Mouse (Mus musculus) spleen, postnatal 0 days (tissue): ENCODE results near the gene Pygo1. TPM values are rescaled to one million over a fixed set of nuclear protein-coding genes. Genes with fewer than 3 reads are reported as not detected.

ENCODE experiments used
- polyA plus RNA-seq: library from polyadenylated mRNA; unstranded; fragments of >200 nt; fragmentation: Nextera tagmentation; extraction: Ambion mirVana; gene quantifications from 2 replicates; pipeline ENCODE4 v1.2.1, GENCODE M21; 2015

Pygo1 gene
- polyA plus RNA-seq = 0.70 and 0.99 TPM in 2 replicates

GRCm38 (mm10) chr9:72925021-72925934 is at the start of gene Pygo1:
Gene Pygo1, plus strand, starts transcription at chr9:72925645.

GRCm38 (mm10) chr9:72958521-72959450 is 33.3 kb downstream of the Pygo1 start, which contains the start of the genes Dyx1c1 and Gm44503:
Gene Dyx1c1, plus strand, starts transcription at chr9:72958785.
Gene Gm44503, plus strand, starts transcription at chr9:72958852.

GRCm38 (mm10) chr9:72985250-72986220 is 60.1 kb downstream of the Pygo1 start, which contains the start of the genes Ccpg1os and Ccpg1:
Gene Ccpg1os, minus strand, starts transcription at chr9:72985382.
Gene Ccpg1, plus strand, starts transcription at chr9:72985429.

Other genes starting within 250 kb of the Pygo1 start
- 0.14 and 0.25 TPM in 2 replicates for gene Prtg, start 118.8 kb upstream of the Pygo1 start, polyA plus RNA-seq
- gene Dyx1c1, start 33.1 kb downstream of the Pygo1 start, polyA plus RNA-seq = 0.47 and 0.52 TPM in 2 replicates
- not detected in 2 replicates for gene Gm44503, start 33.2 kb downstream of the Pygo1 start, polyA plus RNA-seq
- 5.4 TPM in 2 replicates for gene Ccpg1os, start 59.7 kb downstream of the Pygo1 start, polyA plus RNA-seq
- gene Ccpg1, start 59.8 kb downstream of the Pygo1 start, polyA plus RNA-seq = 23.4 and 28.8 TPM in 2 replicates
- 5.5 TPM in 2 replicates for gene Pigb, start 114.7 kb downstream of the Pygo1 start, polyA plus RNA-seq
- gene Rab27a, start 119.2 kb downstream of the Pygo1 start, polyA plus RNA-seq = 11.1 and 15.8 TPM in 2 replicates
- 0.20 and 0.29 TPM in 2 replicates for gene Khdc3, start 176.2 kb downstream of the Pygo1 start, polyA plus RNA-seq
- not detected in 2 replicates for gene Gm20509, start 176.8 kb downstream of the Pygo1 start, polyA plus RNA-seq
- 78.3 and 81.8 TPM in 2 replicates for gene Rsl24d1, start 187.8 kb downstream of the Pygo1 start, polyA plus RNA-seq